Mouse (Mus musculus) hindbrain, embryonic 11.5 days (tissue): ENCODE measurements around the gene Rhot2. TPM values are rescaled to one million over a fixed set of nuclear protein-coding genes. Genes with fewer than 3 reads are reported as not detected.

Source experiments
- ATAC-seq: fragments of 200-750 bp; cut with Nextera tagmentation; 2 replicates; pipeline ENCODE4 v1.8.0; 2017; ENCODE audit warnings: mild to moderate bottlenecking, moderate TSS enrichment, moderate library complexity; ENCODE audit not compliant: low FRiP score
- DNase-seq: peaks from one replicate; pipeline ENCODE4 v3.0.0-alpha.2; 2015; ENCODE audit warnings: low spot score
- H3K27ac ChIP-seq: fragments of 300-500 bp; sonication (generic); 2 replicates; pipeline ENCODE4 v1.5.1; 2014; ENCODE audit warnings: mild to moderate bottlenecking, low read depth, low read length
- H3K27me3 ChIP-seq: fragments of 300-500 bp; sonication (generic); 2 replicates; pipeline ENCODE4 v1.6.1; 2014; ENCODE audit warnings: mild to moderate bottlenecking, low read length, moderate library complexity, mixed read lengths; ENCODE audit not compliant: control insufficient read depth, insufficient read depth
- H3K36me3 ChIP-seq: fragments of 300-500 bp; sonication (generic); 2 replicates; pipeline ENCODE4 v1.6.1; 2014; ENCODE audit warnings: mild to moderate bottlenecking, low read length, moderate library complexity, mixed read lengths; ENCODE audit not compliant: control insufficient read depth, insufficient read depth
- H3K4me1 ChIP-seq: fragments of 300-500 bp; sonication (generic); replicated peaks from 2 replicates; pipeline ENCODE4 v1.6.1; 2014; ENCODE audit warnings: low read length, mixed read lengths; ENCODE audit not compliant: control insufficient read depth, insufficient read depth
- H3K4me2 ChIP-seq: fragments of 300-500 bp; sonication (generic); replicated peaks from 2 replicates; pipeline ENCODE4 v1.6.1; 2014; ENCODE audit warnings: mild to moderate bottlenecking, low read depth, low read length
- H3K4me3 ChIP-seq: fragments of 300-500 bp; sonication (generic); 2 replicates; pipeline ENCODE4 v1.5.1; 2014; ENCODE audit warnings: low read depth, low read length
- H3K9ac ChIP-seq: fragments of 300-500 bp; sonication (generic); 2 replicates; pipeline ENCODE4 v1.6.1; 2014; ENCODE audit warnings: low read depth, low read length
- H3K9me3 ChIP-seq: fragments of 300-500 bp; sonication (generic); 2 replicates; pipeline ENCODE4 v1.6.1; 2016; ENCODE audit warnings: low read length; ENCODE audit not compliant: control insufficient read depth
- WGBS: fragments of 180-500 bp; shearing (Covaris S2); extraction: QIAGEN DNeasy Blood & Tissue Kit; methylation state at CpG from one replicate; pipeline ENCODE4 v1.1.7; 2014; 5-methylcytosine and 5-hydroxymethylcytosine counted together
- polyA plus RNA-seq: library from polyadenylated mRNA; unstranded; fragments of >200 nt; fragmentation: Nextera tagmentation; extraction: Ambion mirVana; gene quantifications from 2 replicates; pipeline ENCODE4 v1.2.1, GENCODE M21; 2014

Rhot2 gene
- polyA plus RNA-seq, 1 experiment from 2014 or later, result 9.3 TPM

DNA sequence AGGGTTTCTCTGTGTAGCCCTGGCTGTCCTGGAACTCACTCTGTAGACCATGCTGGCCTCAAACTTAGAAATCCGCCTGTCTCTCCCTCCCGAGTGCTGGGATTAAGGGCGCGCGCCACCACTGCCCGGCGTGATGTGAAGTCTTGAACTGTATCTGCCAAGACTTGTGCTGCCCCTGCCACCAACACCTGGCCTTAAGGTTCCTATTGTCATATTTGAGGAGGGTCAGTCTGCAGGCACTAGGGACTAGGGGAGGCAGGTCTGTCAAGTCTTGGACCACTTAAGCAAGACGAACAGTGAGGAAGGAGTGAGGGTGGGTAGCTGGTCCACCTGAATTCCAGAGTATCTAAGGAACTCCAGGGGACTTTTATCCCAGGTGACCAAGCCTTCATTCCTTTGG lies 24.8 kb upstream of the Rhot2 start:
- Histone ChIP-seq H3K36me3 (no peaks in the 10 kb centered on the region), H3K4me1 (peaks cover 8% of the 10 kb centered on the region), H3K27me3 (0 out of 2 replicates have a peak, but pooled peaks cover 2% of the 10 kb centered on the region), H3K4me3 (no peak overlapping the region), H3K4me2 (no peak overlapping the region), H3K9me3 (no peaks in the 10 kb centered on the region), H3K27ac (no peak overlapping the region), H3K9ac (no peak overlapping the region)
- DNase-seq (no peak), ATAC-seq (no peak)
- 87% methylated on average over 8 of the region's 8 CpGs for WGBS

DNA sequence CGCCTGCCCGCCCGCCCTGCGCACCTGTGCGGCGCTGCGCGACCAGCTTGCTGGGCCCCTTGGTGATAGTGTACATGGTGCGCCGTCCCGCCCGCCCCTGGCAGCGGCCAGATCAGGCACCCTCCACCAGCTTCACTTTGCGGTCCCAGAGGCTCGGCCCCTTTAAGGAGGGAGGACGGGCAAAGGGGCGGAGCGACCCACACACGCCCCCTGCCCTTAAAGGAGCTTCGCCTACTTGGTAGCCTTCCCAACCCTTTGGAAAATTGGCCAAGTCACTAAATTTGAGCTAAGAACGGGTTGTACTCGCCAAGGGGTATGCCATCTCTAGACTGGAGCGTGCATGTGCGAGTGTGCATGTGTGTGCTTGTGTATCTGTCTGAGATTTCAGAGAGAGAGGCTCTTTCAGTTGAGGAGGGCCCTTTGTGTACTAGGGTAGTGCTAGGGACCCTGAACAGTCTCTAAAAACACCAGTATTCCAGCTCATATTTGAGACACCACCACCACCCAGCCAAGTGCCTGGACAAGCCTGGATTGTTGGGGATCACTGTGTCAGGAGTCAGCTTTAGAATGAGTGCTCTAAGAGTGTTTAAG lies 24.0 kb upstream of the Rhot2 start, which contains the start of gene Mcrip2:
Gene Mcrip2, minus strand, starts transcription at position 164 of the 591 bp plus-strand sequence.
- peak within 1 kb of the TSS; percentile 99 for H3K4me2 ChIP-seq
- DNase-seq, result peak; percentile 85
- peak within 1 kb of the TSS; percentile 70 for H3K9ac ChIP-seq
- no peaks in the 10 kb centered on the region for H3K36me3 ChIP-seq
- no peaks in the 10 kb centered on the region for H3K9me3 ChIP-seq
- peak within 1 kb of the TSS; percentile 25; the same call in 1 of the 2 replicates for H3K27ac ChIP-seq
- WGBS, result 0% methylated on average over 22 of the region's 24 CpGs
- H3K4me3 ChIP-seq, result peak within 1 kb of the TSS; percentile 82
- ATAC-seq, result peak; percentile 82
- H3K4me1 ChIP-seq, result peaks cover 8% of the 10 kb centered on the region
- 0 out of 2 replicates have a peak, but pooled peaks cover 2% of the 10 kb centered on the region for H3K27me3 ChIP-seq

- H3K36me3 ChIP-seq, result no peaks in the 10 kb centered on the region
- DNase-seq, result no peak
- H3K27ac ChIP-seq, result no peak overlapping the region
- peaks cover 8% of the 10 kb centered on the region for H3K4me1 ChIP-seq
- WGBS, result 1% methylated on average over 38 of the region's 42 CpGs
- no peaks in the 10 kb centered on the region for H3K9me3 ChIP-seq
- H3K4me3 ChIP-seq, result peak overlapping the region; percentile 82
- ATAC-seq, result peak; percentile 52
- H3K9ac ChIP-seq, result peak overlapping the region; percentile 70
- H3K27me3 ChIP-seq, result 0 out of 2 replicates have a peak, but pooled peaks cover 2% of the 10 kb centered on the region
- peak overlapping the region; percentile 99 for H3K4me2 ChIP-seq
Observed at GRCm38 (mm10) chr17:25867836-25868600, 23.4 kb upstream of the Rhot2 start.

DNA sequence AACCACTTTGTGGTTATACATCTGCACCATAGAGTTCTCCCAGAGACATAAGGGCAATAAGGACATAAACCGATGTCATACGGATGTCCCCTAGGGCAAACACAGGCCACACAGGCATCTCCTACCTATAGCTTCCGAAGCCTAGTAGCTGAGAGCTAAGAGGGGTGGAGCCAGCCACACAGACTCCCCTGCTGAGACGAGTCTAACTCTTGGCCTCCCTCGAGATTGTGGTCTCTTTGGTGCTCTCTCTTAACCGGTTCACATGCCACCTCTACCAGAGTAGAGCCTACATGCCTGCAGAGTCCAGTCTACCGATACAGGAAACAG lies 22.8 kb upstream of the Rhot2 start:
- Histone ChIP-seq H3K4me3 (peak overlapping the region; percentile 82; the same call in 1 of the 2 replicates), H3K9ac (no peak overlapping the region), H3K4me1 (peaks cover 8% of the 10 kb centered on the region), H3K36me3 (no peaks in the 10 kb centered on the region), H3K27ac (no peak overlapping the region; the same call in 1 of the 2 replicates), H3K4me2 (peak overlapping the region; percentile 99), H3K9me3 (no peaks in the 10 kb centered on the region), H3K27me3 (0 out of 2 replicates have a peak, but pooled peaks cover 2% of the 10 kb centered on the region)
- WGBS, result 22% methylated on average over 7 of the region's 7 CpGs
- ATAC-seq (no peak), DNase-seq (no peak)

DNA sequence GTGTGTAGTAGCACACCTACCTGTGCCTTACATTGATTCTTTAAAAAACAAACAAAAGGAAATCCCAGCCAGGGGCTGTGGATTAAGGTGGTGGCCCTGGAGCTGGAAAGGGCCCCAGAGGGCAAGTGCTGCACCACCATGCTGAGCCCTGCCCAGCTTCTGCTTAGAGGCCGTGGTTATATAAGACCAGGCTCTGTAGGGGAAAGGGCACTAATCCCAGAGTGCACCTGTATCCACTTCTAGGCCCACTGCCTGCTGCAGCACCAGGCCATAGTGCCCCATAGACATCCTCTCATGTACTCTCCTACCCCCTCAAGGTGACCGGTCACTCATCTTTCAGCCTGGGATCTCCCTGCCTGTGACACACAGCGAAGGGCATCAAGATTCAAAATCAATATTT lies 21.5 kb upstream of the Rhot2 start:
- 91% methylated on average over 3 of the region's 3 CpGs for WGBS
- Histone ChIP-seq H3K27me3 (0 out of 2 replicates have a peak, but pooled peaks cover 2% of the 10 kb centered on the region), H3K9ac (no peak overlapping the region), H3K4me2 (no peak overlapping the region), H3K27ac (no peak overlapping the region), H3K36me3 (no peaks in the 10 kb centered on the region), H3K4me3 (no peak overlapping the region), H3K9me3 (no peaks in the 10 kb centered on the region), H3K4me1 (peaks cover 8% of the 10 kb centered on the region)
- no peak for ATAC-seq
- DNase-seq, result no peak

DNA sequence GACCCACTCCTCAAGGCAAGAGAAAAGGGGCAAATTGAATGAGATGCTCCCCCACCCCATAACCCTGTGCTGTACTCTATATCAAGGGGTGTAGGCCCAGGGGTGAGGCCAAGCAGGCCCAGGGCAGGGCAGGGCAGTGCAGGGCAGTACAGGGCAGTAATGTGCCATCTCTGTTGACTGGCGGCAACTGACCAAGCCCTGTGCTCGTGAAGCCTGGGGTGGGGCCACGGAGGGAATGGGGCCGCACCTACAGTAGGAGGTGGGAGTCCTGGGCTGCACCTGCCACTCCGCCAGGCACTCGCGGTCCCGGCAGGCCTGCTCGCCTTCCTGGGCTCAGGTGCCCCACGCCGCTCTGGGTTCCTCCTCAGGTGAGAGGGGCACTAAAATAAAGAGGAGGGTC lies 20.6 kb upstream of the Rhot2 start:
- whole genome bisulfite sequencing, result 84% methylated on average over 11 of the region's 11 CpGs
- no peak overlapping the region for H3K4me2 ChIP-seq
- no peaks in the 10 kb centered on the region for H3K9me3 ChIP-seq
- peaks cover 14% of the 10 kb centered on the region for H3K4me1 ChIP-seq
- no peak overlapping the region for H3K9ac ChIP-seq
- ATAC-seq (no peak), DNase-seq (no peak)
- no peak overlapping the region for H3K4me3 ChIP-seq
- 0 out of 2 replicates have a peak, but pooled peaks cover 2% of the 10 kb centered on the region for H3K27me3 ChIP-seq
- no peak overlapping the region for H3K27ac ChIP-seq
- H3K36me3 ChIP-seq, result no peaks in the 10 kb centered on the region

- Histone ChIP-seq H3K27me3 (0 out of 2 replicates have a peak, but pooled peaks cover 2% of the 10 kb centered on the region), H3K9ac (no peak overlapping the region), H3K27ac (no peak overlapping the region), H3K4me1 (peaks cover 16% of the 10 kb centered on the region), H3K4me3 (no peak overlapping the region), H3K4me2 (no peak overlapping the region), H3K9me3 (no peaks in the 10 kb centered on the region), H3K36me3 (no peaks in the 10 kb centered on the region)
- WGBS, result 87% methylated on average over 14 of the region's 14 CpGs
- DNase-seq (no peak), ATAC-seq (no peak)
Observed at GRCm38 (mm10) chr17:25864311-25864710, 19.7 kb upstream of the Rhot2 start.

DNA sequence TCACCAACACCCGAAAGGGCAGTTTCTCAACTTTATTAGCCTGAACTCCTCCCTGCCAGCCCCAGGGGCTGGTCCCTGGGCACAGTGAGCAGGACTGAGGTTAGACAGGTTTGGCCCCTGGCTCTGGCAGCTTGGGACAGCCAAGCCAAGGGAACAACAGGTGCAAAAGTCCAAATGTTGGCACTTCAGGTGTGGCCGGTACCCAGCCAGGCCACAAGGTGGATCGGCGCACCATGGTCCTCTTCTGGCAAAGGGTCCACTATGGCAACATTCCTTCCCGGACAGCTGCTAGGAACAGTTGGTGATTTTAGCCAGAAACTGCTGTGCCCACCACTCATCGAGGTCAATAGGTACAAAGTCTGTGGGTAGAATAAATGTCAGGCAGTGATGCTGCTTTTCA lies 19.0 kb upstream of the Rhot2 start:
- WGBS, result 93% methylated on average over 6 of the region's 6 CpGs
- 0 out of 2 replicates have a peak, but pooled peaks cover 2% of the 10 kb centered on the region for H3K27me3 ChIP-seq
- no peak overlapping the region for H3K27ac ChIP-seq
- DNase-seq (no peak), ATAC-seq (no peak)
- no peak overlapping the region for H3K4me2 ChIP-seq
- no peaks in the 10 kb centered on the region for H3K36me3 ChIP-seq
- no peak overlapping the region for H3K9ac ChIP-seq
- no peak overlapping the region for H3K4me3 ChIP-seq
- H3K4me1 ChIP-seq, result peaks cover 16% of the 10 kb centered on the region
- no peaks in the 10 kb centered on the region for H3K9me3 ChIP-seq
